Mouse (Mus musculus) common myeloid progenitor, adult 5-6 weeks (primary cell): ENCODE measurements around the gene Traf1. TPM values are rescaled to one million over a fixed set of nuclear protein-coding genes. Genes with fewer than 3 reads are reported as not detected.

Experiments
- ATAC-seq: replicated peaks from 2 replicates; pipeline ENCODE4 v1.8.0; 2016; ENCODE audit warnings: low read depth, mild to moderate bottlenecking, moderate TSS enrichment, inconsistent platforms; ENCODE audit not compliant: poor library complexity, severe bottlenecking
- total RNA-seq: library from RNA; stranded (forward); fragments of 200-1000, 187-1606 nt; gene quantifications from 2 replicates; pipeline ENCODE4 v1.2.3, GENCODE M21; 2017

Gene Traf1
- total RNA-seq, result 0.69 and 1.3 TPM in 2 replicates

DNA sequence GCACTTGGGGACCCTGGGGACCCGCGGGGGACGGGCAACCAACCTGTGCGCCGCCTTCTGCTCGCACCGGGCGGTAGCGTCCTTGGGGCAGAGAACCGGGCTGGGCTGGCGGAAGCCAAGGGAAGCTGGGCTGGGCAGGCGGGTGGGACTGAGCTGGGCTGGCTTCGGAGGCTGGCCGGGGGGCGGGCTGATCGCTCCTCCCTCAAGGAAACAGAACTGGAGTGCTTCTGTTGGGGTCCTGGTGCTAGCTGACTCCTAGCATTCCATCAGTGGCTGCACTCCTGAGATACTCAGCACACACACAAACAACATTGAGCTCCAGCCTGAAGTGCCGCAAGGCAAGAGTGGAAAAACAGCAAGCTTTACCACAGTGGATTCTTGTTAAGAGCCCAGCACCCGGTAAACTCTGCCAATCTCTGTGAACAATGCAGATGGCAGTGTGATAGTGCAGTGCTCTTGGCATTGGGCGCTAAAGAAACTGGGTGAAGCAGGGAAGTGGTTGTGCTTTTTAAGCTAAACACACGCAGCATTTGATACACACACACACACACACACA, at the start of gene Traf1:
Gene Traf1 (minus strand): TSS at position 292 of the 556 bp plus-strand sequence.
- peak; percentile 42 for ATAC-seq

DNA sequence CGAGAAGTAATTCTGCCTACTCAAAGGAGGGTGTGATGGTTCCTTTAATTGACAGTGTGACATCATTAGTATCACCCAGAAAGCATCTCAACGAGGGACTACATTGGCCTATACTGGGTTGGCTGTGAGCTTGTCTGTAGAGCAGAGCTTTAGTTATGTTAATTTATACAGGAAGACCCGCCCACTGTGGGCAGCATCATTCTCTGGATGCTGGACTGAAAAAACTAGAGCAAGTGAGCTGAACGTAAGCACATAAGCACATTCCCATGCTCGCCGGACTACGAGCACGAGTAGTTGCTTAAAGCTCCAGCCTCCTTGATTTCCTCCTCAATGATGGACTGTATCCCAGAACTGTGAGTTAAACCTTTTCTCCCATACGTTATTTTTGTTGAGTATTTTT, 37.4 kb upstream of the Traf1 start:
- ATAC-seq, result no peak

DNA sequence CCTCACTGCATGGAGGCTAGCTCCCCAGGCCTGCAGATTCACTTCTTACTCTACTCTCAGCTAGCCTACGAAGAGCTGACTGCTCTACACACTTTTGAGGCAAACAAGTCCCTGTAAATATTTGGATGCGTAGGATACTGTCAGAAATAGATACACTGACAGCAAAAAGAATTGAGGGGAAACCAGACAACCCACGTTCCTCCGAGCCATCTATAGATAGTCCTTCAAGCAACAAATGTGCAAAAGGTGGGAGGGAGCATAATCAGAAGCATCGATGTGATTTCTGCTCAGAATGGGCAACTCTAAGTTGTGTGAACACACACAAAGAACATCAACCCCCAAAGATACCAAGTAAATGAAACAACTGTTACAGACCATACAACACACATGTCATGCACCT, 34.9 kb upstream of the Traf1 start:
- ATAC-seq, result no peak

DNA sequence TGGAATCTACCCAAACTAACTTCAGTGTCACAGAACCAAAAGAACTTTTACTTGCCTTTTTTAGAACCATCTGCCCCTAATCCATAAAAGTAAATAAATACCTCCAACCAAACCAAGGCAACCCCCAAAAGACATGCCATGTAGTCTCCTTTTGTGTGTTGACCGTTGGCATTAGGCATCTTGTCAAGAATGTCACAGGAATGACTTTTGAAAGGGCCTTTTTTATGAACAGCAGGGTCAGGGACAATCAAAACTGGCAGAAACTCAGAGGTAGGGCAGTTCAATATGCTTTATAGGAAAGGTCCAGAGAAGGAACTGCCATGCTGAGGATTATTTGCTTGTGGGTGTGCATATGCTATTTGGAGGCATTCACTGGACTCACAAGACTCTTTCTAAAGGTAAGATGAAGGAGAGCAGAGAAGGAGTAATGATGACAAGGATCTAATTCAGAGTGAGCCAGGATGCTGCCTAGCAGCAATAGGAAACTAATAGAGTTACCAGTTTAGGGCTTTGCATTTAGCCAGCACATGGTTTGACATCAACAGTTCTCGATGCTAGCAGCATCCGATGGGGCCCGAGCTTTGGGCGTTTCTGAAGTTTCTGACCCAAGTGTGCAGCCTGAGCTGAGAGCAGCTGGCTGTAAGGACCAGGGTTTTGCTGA, 32.3 kb upstream of the Traf1 start:
- ATAC-seq, result no peak

DNA sequence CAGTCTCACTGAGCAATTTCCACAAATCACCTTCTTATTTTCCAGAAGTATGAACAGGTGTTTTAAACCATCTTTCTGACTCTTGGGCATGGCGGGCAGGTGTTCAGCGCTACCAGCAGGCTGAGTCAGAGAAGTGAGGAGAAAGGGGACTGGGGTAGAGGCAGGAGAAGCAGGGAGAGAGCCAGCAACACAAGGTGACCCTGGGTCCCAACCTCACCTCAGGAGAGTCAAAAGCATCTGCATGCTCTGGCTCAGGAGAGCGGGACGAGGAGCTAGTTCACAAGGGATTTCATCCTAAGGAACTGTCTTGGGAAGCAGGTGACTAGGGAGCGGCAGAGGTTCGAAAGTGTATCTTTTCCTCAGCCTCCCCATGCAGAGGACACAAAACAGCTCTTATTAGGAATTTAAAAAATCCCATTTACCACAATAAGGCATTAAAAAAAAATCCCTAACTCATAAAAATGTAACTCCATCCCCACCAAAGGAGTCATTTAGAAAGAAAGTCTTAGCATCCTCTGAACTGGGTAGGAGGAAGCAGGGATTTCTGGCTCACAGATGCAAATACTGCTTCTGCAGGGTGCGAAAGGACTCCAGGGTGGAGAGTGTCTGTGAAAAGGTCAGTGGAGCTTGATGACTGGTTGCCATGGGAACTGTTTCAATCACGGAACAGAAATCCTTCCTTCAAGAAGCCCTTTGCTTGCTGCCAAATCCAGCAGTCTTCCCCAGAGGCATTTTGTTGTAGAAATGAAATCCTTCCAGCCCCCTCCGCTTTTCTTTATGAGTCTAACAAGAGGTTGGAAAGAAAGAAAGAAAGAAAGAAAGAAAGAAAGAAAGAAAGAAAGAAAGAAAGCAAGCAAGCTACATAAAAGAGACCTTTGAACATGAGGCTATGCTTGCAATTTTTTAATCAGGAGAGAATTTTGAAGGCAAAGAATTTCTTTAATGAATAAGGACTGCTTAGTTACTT, 31.4 kb upstream of the Traf1 start:
- no peak for ATAC-seq

DNA sequence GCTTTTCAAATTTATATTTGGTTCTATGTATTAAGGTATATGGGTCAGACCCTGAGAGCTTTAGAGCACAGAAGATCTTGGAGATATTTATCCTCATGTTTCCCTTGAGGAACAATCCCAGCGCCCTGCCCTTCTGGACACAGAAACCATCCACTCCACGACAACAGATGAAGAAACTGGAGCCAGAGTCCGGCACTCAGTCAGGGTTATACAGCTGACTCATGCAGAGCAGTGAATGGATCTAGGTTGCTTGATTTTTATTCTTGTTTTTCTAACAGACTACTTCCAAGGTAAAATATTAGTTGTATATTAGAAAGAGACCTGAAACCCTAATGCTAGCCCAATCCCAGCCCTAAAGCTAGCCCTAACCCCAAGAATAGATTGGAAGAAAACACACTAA, 30.4 kb upstream of the Traf1 start:
- ATAC-seq, result no peak

DNA sequence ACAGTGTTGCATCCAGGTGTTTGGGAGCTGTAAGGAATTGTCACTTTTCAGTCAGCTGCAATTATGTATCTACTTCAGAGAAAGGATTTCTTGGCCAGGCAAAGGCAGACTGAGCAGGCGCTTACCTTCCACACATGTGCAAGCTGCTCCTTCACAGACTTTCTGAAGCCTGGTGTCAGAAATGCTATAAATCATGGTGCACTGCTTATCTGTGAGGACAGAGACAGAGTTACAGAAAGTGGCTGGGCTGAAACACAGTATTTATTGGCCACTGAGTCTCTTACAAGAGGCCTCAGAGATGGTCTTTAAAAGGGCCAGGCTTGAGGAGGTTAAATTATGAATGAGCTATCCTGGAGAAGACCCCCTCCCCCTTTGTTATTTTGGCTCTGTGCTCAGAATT, 28.2 kb upstream of the Traf1 start:
- 0 out of 2 replicates have a peak, but pooled peaks have one; percentile 25 for ATAC-seq

DNA sequence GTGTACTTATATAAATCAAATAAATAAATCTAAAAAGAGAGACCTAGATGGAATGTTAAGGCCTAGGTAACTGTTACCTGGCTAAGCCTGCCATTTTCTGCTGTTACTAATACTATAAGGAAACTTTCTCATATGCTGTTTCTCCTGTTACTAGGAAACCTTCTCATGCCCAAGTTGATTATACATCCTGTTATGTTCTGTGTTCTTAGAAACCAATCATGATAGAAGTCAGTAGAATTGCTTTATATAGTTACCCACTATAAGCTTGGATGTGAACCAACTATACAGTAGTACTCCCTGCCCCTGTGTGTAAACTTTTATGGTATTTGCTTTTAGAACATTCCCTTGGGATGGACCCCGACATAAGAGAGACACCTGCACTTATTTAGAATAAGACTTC, 26.0 kb upstream of the Traf1 start:
- ATAC-seq, result no peak

DNA sequence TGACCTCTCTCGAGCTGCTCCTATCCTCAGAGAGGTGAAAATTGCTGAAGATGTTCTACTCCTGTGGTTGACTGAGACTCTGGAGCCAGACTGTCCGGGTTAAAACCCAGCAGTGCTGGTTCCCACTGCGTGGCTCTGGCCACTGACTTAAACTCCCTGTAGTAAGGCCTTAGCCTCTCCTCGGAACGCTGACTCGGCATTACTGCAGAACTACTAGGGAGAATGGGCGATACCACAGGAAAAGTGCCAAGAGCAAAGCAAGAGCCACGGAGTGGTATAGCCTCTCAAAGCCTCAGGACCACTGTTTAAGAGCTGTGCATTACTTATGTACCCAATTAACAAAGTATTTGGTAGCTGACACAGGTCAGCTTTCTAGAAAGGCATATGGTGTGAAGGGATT, 23.3 kb upstream of the Traf1 start:
- no peak for ATAC-seq

DNA sequence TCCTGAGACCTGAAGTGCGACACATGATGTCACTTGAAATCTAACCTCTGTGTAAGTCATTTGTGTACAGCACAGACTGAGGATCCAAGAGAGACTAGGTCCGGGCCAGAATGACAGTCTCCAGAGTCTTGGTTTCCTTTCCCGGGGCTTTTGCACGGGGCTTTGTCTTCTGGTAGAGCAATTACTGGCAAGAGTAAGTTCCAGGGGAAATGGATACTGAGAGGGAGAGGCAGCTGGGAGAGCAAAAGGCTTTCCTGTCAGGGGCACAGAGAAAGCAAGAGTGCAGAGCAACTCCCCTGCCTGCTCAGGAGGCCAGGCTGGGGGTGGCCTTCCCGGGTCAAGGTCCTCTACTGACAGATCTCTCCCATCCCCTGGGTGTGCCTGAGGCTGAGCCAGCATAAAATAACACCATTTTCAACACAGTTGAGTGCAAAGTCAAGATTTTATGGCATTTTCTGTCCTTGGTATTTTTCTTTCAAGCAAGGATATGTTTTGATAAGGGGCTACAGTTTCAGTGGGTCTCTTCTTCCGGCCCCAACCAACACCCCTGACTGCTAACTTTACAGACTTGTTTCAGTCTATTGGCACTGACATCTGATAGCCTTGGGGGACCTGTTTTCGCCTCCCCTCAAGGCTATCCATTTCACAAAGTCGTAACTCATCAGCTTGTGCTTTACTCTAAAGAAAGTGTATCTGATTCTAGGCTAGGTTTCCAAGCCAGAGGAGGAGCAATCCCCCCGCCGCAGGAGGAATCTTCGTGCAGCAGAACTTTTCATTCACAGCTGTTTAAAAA, 21.5 kb upstream of the Traf1 start:
- ATAC-seq, result no peak

DNA sequence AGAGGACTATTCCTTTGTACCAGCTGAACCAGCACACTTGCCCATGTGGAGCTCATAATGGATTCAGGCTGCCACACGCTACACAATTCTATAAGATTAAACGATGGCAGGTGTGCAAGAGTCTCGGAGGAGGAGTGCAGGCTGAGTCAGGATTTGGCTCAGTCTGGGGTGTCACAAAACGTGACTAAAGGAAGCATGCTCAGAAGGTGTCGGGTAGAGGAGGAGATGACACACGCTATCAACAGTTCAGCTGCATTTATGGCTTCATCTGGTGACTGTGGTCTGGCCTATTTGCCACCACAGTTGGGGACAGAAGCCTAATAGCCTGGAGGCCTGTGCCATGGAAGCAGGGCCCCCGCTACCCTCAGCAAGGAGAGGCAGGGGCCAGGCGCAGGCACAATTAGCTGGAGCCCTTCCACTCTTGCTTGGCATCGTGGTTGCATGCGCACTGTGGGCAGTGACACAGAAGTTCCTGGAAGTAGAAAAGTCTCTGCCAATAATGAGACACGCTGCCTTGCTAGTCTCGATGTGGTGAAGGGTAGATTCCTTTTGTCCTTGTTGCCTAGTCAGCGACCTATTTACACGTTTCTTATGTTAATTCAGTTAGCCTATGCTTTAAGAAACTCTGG, 20.6 kb upstream of the Traf1 start:
- ATAC-seq, result no peak

DNA sequence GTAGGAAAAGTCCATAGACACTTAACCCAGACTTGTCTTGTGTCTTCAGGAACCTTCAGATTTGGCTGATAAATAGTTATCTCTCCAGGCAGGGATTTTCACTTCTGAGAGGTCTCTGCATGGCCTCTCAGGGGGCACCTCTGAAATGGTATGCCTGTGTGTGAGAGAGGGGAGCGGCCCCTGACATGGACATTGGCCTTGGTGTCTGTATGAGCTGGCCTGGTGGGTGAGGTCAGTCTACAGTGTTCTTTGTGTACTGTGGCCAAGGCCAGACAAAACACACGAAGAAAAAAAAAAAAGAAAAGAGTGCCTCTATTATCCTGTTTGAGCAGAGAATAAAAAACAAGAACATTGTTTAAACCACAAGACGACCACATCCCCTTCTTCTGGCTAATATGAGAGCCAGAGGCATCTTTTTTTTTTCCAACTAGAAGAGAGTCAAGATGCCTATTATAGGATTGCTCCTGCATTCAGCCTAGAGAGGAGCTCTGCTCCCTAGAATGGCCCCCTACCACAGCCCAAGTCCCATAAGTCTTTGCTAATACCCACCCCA, 18.0 kb upstream of the Traf1 start:
- peak; percentile 27; the same call in 1 of the 2 replicates for ATAC-seq

DNA sequence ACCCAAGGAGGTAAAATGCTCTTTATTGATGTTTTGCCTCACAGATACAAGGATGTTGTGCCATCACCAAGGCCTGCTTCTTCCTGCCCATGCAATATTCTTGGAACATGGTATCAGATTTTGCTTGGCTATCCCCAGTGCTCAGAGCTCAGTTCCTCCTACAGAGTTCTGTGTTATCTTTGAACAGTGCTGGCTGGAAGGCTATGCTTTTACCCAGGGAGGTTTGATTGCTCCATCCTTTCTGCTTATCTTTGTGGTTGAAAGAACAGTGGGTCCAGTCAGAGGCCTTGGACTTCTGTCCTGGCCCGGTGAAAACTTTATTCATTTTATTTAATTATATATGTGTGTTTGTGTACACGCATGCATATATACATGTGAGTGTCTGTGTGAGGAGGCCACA, 16.7 kb upstream of the Traf1 start:
- ATAC-seq, result no peak

DNA sequence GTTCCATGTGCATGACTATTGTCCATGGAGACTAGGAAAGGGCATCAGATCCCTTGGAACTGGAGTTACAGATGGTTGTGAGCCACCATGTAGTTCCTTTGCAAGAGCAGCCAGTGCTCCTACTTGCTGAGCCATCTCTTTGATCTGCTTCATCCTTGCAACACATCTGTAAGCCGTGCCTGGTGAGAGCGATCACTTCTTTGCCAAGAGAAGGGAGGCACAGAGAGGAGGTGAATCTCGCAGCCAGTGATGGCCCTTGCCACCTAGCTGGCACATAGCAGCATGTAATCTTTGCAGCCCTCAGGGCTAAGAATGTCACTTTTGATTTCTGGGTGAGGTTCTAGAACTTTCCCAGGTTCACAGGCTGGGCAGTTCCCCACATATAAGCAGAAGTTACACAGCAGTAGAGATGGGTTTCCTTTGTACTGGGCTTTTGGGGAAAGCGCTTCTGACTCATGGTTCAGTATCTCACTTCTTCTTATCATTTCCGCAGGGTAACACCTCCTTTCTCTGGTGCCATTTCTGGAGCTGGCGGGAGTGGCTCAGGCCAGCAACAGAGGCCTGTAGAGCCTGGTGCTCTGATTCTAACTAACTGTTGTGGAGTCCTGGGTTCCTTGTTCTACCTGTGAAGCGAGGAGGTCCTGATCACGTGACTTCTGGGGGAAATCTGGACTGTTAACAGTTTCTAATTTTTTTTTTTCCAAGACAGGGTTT, 15.5 kb upstream of the Traf1 start:
- peak; percentile 81 for ATAC-seq

DNA sequence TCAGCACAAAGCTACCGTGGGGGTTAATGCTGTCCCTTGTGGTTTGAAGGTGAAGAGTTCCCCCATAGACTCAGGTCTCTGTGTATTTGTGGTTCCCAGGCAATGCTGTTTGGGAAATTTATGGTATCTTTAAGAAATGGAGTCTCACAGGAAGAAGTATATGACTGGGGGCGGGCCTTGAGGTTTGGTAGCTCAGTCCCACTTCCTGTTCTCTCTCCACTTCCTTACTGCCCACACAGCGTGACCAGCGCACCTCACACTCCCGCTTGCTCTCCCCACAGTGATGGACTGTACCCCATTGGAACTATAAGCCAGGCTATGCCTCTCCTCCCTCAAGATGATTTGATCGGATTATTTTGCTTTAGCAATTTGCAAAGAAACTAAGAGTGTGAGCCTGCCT, 14.9 kb upstream of the Traf1 start:
- ATAC-seq, result peak; percentile 59

DNA sequence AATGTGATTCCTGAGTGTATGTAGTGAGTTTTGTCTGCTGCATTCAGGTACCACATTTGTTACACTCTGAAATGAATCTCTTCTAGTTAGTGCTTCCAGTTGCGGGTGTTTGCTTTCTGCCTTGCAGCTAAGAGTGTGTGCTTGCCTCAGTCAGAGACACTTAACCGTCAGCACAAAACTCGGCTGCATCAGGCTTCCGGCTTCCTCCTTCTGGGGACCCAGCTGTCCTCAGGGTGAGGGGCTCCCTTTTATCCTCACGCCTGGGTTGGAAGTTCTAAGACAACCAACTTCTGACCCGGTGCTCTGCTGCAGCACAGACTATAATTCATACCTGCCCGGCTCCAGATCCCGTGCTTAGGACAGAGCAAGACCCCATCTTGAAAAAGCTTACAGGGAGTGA, 11.5 kb upstream of the Traf1 start:
- no peak for ATAC-seq

DNA sequence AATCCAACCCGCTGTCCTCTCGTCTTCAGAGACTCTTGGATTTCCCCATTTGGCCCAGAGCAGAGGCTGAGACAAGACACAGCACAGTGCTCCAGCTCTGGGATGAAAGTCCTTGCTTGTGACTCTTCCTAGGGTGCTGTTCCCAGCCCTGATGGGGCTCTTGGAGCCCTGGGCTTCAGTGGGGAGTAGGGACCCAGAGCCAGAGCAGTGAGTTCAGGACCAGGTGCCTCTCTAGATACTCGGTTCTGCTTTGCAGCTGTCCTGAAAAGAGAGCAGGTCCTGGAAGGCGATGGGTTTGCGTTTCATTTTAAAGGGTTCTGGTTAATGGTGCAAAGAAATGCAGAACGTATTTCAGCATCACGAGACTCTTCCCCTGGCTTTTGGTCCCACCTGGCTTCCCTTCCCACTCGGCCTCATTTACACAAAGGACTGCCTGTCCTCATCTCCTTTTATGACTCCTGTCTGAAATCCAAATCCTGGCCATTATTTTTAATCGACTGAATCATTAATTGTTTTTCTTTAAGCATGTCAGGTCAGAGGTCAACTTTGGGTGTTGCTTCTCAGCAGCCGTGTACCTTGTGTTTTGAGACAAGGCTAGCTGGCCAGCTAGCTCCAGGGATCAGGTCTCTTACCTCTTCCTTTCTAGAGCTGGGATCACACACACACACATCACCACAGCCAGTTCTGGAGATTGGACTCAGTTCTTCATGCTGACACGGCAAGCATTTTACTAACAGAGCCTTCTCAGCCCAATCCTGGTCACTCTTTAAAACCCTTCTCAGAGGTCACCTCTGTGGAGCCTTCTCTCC, 9.7 kb upstream of the Traf1 start:
- ATAC-seq, result no peak

DNA sequence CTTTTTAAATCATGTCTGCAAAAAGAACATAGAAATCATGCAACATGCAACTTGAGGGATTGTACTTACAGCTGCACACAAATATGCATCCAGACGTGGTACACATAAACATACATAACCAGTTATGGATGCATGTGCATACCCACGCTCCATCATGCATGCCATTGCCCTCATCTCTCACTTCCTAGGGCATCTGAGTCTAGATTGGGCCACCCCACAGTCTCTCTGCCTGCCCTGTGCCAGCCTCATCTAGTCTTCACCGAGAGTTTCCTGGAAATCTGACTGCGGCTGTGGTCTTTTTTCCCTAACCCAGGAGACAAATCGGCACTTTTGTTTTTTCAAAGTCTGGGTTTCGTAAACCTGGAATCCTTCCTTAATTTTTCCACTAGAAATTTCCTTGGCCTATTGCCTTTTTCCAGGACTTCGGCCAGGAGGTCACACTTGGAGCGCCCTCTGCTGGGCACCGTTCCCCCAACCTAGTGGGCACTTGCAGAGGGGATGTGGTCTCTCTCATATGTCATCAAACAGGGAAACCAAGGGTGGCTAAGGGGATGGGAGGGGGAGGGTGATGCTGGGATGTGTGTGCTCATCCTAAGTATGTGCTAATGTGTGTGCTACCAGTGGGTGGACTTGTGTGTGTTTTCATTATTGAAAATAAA, 8.6 kb upstream of the Traf1 start:
- peak; percentile 70 for ATAC-seq
